Mouse (Mus musculus): Measurements from ENCODE around the gene Amh. TPM values are rescaled to one million over a fixed set of nuclear protein-coding genes. Genes with fewer than 3 reads are reported as not detected.

The Amh gene
- total RNA-seq, 1 experiment from 2014 or later = not detected

- ATAC-seq (replicated peaks; ENCODE audit: insufficient number of reproducible peaks, low FRiP score, low TSS enrichment, poor library complexity, severe bottlenecking) = no peak
Measured at GRCm38 (mm10) chr10:80779565-80779964, 25.5 kb upstream of the Amh start.

DNA sequence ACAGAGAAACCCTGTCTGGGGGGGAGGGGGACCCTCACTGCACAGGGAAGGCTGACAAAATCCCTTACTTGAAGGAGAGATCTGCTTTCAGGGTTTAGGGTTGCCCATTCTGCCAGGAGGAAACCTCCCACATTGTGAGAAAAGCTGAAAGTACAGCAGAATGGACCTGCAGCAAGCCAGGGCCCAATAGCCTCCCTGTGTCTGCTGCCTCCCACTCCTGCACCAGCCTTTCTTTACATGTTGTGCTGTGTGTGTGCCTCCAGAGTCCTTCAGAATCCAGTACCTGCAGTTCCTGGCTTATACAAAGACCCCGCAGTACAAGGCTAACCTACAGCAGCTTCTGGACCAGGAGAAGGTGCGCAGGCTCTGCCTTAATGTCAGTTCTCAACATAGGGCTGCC lies 20.7 kb upstream of the Amh start:
- no peak for ATAC-seq (replicated peaks; ENCODE audit: insufficient number of reproducible peaks, low FRiP score, low TSS enrichment, poor library complexity, severe bottlenecking)

DNA sequence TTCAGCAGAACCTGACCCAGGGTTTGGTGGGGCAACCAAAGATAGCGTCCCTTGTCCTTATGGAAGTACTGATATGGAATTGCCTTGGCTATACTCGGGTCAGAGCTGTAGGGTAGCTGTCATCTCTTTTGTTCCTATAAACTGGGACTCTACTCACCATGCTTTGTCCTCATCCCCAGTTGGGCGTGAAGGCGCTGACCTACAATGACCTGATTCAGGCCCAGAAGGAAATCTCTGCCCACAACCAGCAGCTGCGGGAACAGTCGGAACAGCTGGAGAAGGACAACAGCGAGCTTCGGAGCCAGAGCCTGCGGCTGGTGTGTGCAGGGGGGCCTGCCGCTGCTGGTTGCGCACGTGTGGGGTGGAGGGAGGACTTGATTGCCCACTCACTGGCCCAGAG lies 20.2 kb upstream of the Amh start:
- no peak for ATAC-seq (replicated peaks; ENCODE audit: insufficient number of reproducible peaks, low FRiP score, low TSS enrichment, poor library complexity, severe bottlenecking)

GRCm38 (mm10) chr10:80785963-80786362 lies 19.1 kb upstream of the Amh start:
- no peak for ATAC-seq (replicated peaks; ENCODE audit: insufficient number of reproducible peaks, low FRiP score, low TSS enrichment, poor library complexity, severe bottlenecking)

DNA sequence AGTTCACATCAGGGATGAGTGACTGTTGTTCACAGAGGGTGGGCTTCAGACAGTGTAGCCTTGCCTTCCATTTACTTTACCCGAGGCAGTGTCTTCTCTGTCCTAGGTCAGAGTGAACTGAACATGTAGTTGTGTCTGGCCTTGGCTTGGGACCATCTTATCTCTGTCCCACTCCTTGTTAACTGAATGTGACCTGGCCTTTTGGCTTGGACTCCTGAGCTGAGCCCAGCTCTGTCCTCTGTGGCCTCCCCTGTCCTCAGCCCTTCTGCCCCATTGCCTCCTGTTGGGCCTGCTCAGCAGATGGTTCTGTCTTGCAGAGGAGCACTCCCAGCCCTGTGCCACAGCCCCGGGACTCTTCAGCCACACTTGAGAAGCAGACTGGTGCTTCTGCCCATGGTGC lies 17.5 kb upstream of the Amh start:
- no peak for ATAC-seq (replicated peaks; ENCODE audit: insufficient number of reproducible peaks, low FRiP score, low TSS enrichment, poor library complexity, severe bottlenecking)

DNA sequence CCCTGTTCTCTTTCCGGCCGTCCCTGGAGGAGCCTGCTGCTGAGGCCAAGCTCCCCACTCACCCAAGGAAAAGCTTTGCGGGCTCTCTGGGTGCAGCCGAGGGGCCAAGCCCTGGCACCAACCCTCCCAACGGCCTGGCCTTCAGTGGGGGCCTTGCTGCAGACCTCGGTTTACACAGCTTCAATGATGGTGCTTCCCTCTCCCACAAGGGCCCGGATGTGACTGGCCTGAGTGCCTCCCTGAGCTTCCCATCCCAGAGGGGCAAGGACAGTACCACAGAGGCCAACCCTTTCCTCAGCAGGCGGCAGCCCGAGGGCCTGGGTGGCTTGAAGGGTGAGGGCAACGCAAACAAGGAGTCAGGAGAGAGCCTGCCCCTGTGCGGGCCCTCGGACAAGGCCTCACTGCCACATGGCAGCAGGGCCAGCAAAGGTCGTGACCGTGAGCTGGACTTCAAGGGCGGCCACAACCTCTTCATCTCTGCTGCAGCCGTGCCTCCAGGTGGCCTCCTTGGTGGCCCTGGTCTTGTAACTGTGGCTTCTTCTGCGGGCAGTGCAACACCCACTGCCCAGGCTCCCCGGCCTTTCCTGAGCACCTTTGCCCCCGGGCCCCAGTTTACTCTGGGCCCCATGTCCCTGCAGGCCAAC lies 14.2 kb upstream of the Amh start:
- ATAC-seq (replicated peaks; ENCODE audit: insufficient number of reproducible peaks, low FRiP score, low TSS enrichment, poor library complexity, severe bottlenecking) = no peak

DNA sequence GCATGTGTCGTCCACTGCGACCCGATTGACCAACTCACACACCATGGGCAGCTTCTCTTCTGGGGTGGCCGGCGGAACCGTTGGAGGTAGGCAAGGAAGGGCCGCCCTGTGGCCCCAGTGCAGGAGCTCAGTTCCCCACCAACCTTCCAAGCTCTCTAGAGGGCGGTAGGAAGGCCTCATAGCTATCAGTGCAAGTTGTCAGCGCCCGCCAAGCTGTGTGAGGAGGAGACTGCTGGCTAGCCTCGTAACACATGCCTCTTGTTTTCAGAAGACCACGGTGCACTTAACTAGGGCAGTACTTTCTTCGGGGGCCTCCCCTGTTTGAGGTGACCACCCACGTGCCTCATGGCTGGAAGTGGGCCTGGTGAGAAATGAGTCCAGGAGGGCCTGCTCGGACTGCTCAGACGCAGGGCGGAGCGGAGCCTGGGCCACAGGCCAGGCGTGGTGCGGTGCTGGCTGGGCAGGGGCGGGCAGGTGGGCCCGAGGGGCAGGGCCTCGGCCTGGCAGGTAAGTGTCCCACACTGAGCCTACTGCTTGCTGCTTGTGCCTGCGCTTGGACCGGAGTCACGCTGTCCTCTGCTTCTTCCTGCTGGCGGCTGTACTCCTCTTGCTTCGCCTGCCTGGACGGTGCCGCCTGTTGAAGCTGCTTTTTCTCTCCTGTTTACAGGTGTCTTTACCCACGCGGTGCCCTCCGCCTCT lies 13.4 kb upstream of the Amh start:
- no peak for ATAC-seq (replicated peaks; ENCODE audit: insufficient number of reproducible peaks, low FRiP score, low TSS enrichment, poor library complexity, severe bottlenecking)

- ATAC-seq (replicated peaks; ENCODE audit: insufficient number of reproducible peaks, low FRiP score, low TSS enrichment, poor library complexity, severe bottlenecking) = no peak
Measured at GRCm38 (mm10) chr10:80792175-80793032, 12.6 kb upstream of the Amh start.

GRCm38 (mm10) chr10:80793033-80793784 lies 11.8 kb upstream of the Amh start:
- ATAC-seq (replicated peaks; ENCODE audit: insufficient number of reproducible peaks, low FRiP score, low TSS enrichment, poor library complexity, severe bottlenecking) = no peak

DNA sequence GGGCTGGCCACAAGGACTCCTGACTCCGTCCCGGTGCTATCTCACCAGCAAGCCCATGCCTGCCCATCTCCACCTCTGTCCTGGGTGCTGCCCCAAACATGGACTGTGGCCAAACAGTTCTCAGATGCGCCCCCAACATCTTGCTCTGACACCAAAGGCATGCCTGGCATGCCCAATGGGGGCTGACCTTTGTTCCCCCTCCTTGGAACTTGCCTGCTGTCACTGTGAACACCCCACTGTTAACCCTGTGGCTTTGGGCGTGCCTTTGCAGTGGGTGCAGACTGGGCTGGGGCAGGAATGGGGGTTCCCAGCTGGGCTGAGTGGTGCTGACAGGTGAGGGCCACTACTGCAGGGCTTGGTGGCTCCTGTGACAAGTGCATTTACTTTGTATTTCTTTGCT lies 11.2 kb upstream of the Amh start:
- no peak for ATAC-seq (replicated peaks; ENCODE audit: insufficient number of reproducible peaks, low FRiP score, low TSS enrichment, poor library complexity, severe bottlenecking)

GRCm38 (mm10) chr10:80794750-80795149 lies 10.3 kb upstream of the Amh start:
- ATAC-seq (replicated peaks; ENCODE audit: insufficient number of reproducible peaks, low FRiP score, low TSS enrichment, poor library complexity, severe bottlenecking) = no peak

- no peak for ATAC-seq (replicated peaks; ENCODE audit: insufficient number of reproducible peaks, low FRiP score, low TSS enrichment, poor library complexity, severe bottlenecking)
Measured at GRCm38 (mm10) chr10:80796307-80796848, 8.7 kb upstream of the Amh start.

- peak; percentile 24 for ATAC-seq (replicated peaks; ENCODE audit: insufficient number of reproducible peaks, low FRiP score, low TSS enrichment, poor library complexity, severe bottlenecking)
Measured at GRCm38 (mm10) chr10:80797186-80798149, 7.6 kb upstream of the Amh start.

DNA sequence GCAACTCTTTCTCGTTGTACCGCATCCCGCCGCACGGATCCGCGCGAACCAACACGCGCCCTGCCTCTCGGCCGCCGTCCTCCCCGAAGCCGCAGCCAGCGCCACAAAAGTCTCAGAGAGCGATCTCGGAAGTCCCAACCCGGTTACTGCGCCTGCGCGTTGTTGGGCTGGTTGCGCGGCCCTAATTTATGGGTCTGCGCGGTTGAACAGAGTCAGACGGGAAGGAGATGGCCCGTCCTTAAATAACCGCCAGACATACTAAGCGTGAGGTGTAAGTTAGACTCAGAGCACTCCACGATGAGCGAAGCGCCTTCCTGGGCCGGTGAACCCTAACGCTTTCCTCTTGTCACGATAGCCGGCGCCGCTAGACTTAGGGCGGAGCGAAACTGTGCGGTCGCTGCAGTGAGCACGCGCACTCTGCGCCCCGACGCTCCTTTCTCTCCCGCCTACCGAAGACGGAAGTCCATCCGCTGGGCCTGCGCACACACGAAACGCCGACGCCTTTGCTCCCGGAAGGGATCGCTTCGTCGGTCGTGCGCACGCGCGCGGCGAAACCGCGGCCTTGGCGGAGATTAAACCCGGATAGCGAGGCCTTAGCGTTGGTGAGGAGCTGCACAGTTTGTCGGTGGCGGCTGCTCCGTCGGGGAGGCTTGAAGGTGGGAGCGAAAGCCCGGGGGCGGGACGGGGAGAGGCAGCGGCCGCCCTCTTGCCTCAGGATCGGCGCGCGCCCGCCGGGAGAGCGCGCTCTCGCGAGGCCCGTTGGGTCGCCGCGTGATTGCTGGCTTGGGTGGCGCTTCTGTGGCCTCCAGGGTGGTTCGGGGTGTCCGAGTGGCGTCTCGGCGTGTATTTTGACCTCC lies 6.7 kb upstream of the Amh start, which contains the start of the genes Sf3a2 and Plekhj1:
Gene Sf3a2, plus strand, starts transcription at position 49 of the 857 bp plus-strand sequence.
Gene Plekhj1, minus strand, starts transcription at position 477 of the 857 bp plus-strand sequence.
- ATAC-seq (replicated peaks; ENCODE audit: insufficient number of reproducible peaks, low FRiP score, low TSS enrichment, poor library complexity, severe bottlenecking) = peak; percentile 83

GRCm38 (mm10) chr10:80799070-80799566 lies 5.9 kb upstream of the Amh start:
- ATAC-seq (replicated peaks; ENCODE audit: insufficient number of reproducible peaks, low FRiP score, low TSS enrichment, poor library complexity, severe bottlenecking) = no peak

GRCm38 (mm10) chr10:80802204-80802912 lies 2.7 kb upstream of the Amh start:
- no peak for ATAC-seq (replicated peaks; ENCODE audit: insufficient number of reproducible peaks, low FRiP score, low TSS enrichment, poor library complexity, severe bottlenecking)
